Mouse (Mus musculus): ENCODE measurements around the gene Zc3h14. TPM values are rescaled to one million over a fixed set of nuclear protein-coding genes. Genes with fewer than 3 reads are reported as not detected.

Gene Zc3h14
- total RNA-seq, 2 experiments from 2014 or later: 100 to 101 TPM

DNA sequence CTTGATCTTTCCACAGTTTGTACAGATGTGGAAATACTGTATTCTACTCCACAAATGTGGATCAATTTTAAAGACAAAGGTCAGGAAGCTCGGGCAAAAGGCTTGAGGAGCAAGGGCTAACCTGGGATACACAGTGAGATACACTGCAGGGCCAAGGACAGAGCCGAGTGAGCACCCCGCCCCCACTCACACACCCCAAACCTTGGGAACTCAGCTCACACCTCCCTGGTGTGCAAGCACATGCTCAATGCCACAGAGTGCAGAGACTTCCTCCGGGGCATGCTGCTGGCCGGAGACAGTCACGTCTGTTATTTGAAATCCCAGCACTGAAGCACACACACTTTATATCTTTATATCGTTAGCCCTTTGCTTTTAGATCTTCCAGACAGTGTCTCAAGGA, 20.7 kb upstream of the Zc3h14 start:
- H3K4me3 ChIP-seq: no peak overlapping the region
- no peak for DNase-seq (ENCODE audit: low spot score in 2 of 2)
- TF ChIP-seq CTCF (conservative IDR thresholded peaks at IDR 0.05): no peak

DNA sequence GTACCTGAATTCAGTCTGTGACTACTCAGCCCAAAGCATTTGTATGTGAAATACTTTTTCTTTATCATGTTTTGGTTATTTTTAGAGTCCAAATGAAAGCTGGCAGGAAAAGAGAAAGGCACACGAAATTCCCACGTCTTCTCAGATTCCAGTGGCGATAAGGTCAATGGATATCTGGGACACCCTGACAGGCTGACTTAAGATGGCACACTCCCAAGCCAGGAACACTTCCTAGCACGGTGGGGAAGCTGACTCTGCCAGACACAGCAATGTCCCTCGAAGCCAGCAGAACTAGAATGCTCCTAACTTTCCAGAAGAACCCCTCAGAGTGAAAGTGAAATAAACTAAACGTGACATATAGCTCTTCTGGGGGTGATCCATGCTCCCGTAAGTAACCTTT, 19.6 kb upstream of the Zc3h14 start:
- Histone ChIP-seq H3K27ac (no peak overlapping the region), H3K4me3 (no peak overlapping the region)
- DNase-seq (ENCODE audit: low spot score in 2 of 2): no peak
- TF ChIP-seq CTCF (conservative IDR thresholded peaks at IDR 0.05): no peak

More for the DNA sequence above, 20.7 kb upstream of the Zc3h14 start:
- no peak overlapping the region for H3K27ac ChIP-seq

DNA sequence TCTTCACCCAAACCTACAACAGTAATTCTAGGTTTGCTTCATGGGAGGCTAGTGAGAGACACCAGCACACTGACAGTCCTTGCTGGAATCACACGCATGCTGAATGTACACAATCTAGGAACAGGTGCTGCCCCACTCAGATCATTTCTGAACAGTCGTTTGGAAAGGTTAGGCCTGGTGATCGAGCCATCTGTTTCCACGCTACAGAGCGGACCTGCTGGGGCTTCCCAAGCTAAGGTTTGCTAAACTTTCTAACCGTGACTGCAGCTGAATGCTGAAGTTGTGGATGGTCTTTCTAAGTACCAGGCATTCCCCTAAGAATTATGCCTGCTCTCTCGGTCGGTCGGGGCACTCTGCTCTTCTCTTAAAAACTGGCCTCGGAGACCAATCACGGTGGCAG, 16.1 kb upstream of the Zc3h14 start:
- no peak for DNase-seq (ENCODE audit: low spot score in 2 of 2)
- no peak overlapping the region for H3K4me3 ChIP-seq
- TF ChIP-seq CTCF (conservative IDR thresholded peaks at IDR 0.05): no peak
- H3K27ac ChIP-seq: no peak overlapping the region

DNA sequence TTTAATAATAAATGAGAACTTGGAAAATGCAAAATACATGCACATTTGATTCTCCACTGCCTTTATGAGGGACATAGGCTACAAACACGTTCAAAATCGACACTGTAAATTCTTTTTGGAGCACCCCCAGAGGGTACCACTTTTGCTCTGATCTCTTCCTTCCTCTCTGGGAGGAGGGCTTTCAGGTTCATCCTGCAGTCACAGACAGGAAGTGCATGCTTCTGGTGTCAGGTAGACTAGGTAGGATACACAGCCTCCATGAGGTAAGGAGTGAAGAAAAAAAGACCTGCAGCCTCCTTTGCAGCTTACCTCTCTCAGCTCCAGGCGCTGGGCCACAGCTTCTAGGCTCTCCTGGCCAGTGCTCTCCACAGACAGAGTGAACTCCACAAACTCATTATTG, 13.6 kb upstream of the Zc3h14 start:
- no peak for DNase-seq (ENCODE audit: low spot score in 2 of 2)
- peak overlapping the region; percentile 79 for H3K4me3 ChIP-seq
- TF ChIP-seq CTCF (conservative IDR thresholded peaks at IDR 0.05): no peak
- H3K27ac ChIP-seq: peak overlapping the region; percentile 87; the same call in 1 of the 2 replicates

DNA sequence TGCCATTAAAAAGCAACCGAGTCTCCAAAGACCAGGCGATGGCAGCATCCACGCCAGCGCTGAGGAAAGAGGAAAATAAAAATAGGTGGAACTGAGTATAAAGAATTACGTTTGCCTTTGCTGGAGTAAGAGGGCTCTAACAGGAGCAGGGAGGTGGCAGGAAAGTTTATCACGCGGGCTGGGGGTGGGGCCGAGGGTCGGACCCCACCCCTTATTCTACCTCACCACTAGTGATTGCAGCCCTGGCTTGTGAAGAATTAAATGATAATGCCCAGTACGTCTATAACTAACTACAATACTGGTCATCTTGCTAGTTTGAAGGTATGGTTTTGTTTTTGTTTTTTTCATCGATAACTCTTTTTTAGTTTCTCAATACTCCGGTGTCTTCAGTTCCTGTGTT, 13.0 kb upstream of the Zc3h14 start:
- H3K4me3 ChIP-seq: peak overlapping the region; percentile 79
- peak overlapping the region; percentile 87; the same call in 1 of the 2 replicates for H3K27ac ChIP-seq
- no peak for TF ChIP-seq CTCF (conservative IDR thresholded peaks at IDR 0.05)
- no peak for DNase-seq (ENCODE audit: low spot score in 2 of 2)

DNA sequence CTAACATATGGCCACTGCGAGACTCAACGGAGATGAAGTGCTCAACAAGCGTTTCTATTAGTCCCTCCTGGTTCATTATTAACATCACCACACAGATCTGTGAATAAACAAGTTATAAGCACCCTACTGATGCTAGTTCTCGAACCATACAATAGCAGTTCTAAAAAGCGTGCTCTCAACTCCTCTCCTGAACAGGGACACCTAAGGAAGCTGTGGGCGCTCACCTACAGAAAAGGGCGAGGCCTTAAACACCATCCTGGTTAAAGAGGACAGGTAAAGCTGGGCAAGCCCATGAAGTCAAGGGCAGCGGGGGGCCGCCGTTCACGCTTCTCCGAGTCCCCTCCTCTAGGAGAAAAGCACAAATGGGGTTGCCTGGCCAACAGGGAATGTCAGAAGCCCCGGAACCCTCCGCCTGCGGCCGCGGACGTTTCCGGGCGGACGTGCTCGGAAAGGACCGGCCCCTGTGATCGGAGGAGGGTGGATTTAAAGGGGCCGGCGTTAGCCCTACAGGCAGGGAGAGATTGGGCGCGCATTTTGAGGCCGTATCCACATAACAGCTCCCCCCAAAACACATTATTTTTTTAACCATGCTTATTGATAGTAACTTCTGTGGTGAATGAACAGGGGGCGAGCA, 12.4 kb upstream of the Zc3h14 start:
- H3K27ac ChIP-seq: peak overlapping the region; percentile 87

DNA sequence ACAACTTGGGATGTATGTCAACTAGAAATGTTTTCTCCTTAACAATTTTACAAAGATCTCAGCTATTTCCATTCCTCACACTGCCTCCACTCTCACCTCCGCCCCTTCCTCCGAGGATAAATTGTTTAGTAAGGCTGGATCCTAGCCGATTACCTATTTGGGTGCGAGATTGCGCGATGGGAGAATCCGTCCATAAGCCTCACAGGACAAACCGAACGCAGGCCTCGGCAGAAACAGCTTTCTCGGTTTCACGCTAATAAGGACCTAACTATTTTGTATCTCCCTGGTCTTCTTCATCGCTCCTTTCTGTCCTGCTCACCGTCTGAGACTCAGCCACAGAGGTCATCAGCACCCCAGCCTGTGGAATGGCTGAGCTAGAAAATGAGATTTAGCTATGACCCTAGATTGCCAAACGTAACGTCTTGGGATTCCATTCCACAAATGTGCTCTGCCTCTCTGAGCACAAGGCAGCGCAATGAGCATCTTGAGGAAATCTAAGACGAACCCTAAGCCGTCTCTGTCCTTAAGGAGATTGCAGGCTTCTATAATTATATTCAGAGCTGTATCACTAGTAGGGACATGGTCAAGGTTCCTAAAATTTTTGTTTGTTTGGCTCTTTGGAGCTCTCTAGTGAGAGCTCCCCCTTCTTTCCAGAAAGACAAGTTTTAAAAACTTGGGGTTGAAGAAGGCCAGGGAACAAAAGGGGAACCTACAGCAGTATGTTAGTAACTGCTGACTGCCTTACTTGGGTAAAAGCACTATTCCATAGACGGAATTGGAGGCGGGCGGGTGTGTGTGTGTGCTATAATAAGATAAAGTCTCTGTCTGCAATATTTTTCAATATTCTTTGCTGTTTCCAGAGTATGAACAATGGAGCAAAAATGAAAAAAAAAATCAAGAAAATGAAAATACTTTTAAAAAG, 11.6 kb upstream of the Zc3h14 start:
- Histone ChIP-seq H3K4me3 (peak overlapping the region; percentile 79), H3K27ac (peak overlapping the region; percentile 87; the same call in 1 of the 2 replicates)
- no peak for DNase-seq (ENCODE audit: low spot score in 2 of 2)
- no peak for TF ChIP-seq CTCF (conservative IDR thresholded peaks at IDR 0.05)

More for the DNA sequence above, 12.4 kb upstream of the Zc3h14 start:
- DNase-seq (ENCODE audit: low spot score in 2 of 2): peak; percentile 85 to 88
- peak; percentile 36; the same call in 1 of the 2 replicates for TF ChIP-seq CTCF (conservative IDR thresholded peaks at IDR 0.05)
- H3K4me3 ChIP-seq: peak overlapping the region; percentile 79

DNA sequence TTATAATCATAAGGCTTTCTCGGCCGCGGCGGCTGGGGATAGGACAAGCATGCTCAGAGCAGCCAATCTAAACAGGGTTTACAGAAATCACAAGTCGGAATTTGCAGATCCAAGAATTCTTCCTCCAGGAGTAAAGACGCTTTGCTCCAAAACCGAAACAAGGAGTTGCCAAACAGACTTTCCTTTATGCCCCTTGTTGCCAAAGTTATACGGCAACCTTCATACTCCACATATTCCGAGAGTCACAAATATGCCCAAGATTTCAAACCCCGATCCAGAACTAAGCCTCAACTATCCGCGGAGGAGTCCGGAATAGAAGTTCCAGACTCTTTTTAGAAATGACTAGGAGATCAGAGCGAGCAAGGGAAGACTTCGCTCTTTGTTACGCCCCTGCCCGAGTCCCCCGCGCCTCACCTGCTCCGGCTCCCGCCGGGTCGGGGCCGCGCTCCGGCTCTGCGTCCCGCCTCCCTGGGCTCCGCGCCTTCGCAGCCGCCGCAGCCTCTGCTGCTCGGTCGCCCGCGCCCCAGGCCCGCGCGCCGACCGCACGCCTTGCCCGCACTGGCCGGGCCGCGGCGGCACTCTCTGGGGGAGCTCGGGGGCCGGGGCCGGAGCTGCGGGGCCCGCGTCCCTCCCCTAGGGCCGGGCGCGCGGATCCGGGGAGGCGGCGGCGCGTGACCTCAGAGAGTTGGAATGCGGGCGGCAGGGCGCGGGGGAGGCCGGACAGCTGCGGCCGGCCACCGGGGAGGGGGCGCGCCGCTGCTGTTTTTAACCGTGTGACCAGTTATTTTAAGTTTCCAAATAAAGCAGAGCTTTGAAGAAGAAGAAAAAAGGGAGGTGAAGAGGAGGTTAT, 9.6 kb upstream of the Zc3h14 start, which contains the start of gene Ptpn21:
Gene Ptpn21, minus strand, starts transcription at position 455 of the 850 bp plus-strand sequence.
- Histone ChIP-seq H3K27ac (peak within 1 kb of the TSS; percentile 65), H3K4me3 (peak within 1 kb of the TSS; percentile 61)
- no peak for TF ChIP-seq CTCF (conservative IDR thresholded peaks at IDR 0.05)
- DNase-seq (ENCODE audit: low spot score in 2 of 2): peak in 1 of 2 experiments; percentile 25

DNA sequence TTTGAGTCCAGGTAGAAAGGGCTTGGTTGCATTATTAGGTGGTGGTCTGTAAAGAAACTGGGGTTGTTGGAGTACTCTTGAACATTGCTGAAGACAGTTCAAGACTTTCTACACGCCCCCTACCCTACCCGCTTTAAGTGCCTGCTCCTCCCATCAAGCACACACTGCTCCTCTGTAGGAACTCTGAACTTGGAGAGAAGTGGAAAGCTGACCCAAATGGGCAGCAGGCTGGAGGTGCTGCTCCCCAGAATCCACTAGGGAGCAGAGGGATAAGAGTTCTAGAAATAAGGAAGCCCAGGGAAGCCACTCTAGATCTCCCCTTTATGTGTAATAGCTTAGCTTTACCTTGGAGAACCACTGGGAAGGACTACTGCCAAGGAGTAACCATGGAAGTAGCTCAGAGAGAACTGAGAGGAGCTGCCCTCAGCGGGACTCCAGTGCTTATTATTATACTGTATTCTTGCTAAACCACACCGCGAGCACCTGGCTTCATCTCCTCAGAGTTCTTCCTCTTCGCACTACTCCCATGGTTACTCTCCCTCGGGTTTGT, 8.9 kb upstream of the Zc3h14 start:
- no peak for DNase-seq (ENCODE audit: low spot score in 2 of 2)
- peak overlapping the region; percentile 65 for H3K27ac ChIP-seq
- peak overlapping the region; percentile 61 for H3K4me3 ChIP-seq
- TF ChIP-seq CTCF (conservative IDR thresholded peaks at IDR 0.05): no peak

DNA sequence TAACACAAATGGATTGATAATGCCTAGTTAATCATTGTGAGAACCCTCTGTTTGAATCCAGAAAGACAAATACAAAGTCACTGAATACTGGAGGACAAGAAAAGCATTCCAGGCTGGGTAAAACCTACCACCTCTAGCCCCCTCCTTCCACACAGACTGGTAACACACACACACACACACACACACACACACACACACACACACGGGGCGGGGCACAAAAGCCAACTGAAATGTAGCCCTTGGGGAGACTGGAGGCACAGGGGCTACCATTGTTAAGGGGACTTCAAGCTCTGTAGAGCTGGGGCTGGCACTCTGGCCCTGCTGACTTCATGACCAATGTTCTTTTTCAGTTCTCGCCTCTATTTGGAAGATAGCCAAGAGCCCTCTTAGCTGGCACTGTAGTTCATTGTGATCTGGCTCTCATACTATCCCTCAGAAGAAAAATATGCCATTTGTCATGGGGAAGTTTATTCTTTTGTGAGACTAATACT, 5.7 kb upstream of the Zc3h14 start:
- TF ChIP-seq CTCF (conservative IDR thresholded peaks at IDR 0.05): no peak
- no peak overlapping the region for H3K4me3 ChIP-seq
- DNase-seq (ENCODE audit: low spot score in 2 of 2): no peak
- H3K27ac ChIP-seq: no peak overlapping the region

DNA sequence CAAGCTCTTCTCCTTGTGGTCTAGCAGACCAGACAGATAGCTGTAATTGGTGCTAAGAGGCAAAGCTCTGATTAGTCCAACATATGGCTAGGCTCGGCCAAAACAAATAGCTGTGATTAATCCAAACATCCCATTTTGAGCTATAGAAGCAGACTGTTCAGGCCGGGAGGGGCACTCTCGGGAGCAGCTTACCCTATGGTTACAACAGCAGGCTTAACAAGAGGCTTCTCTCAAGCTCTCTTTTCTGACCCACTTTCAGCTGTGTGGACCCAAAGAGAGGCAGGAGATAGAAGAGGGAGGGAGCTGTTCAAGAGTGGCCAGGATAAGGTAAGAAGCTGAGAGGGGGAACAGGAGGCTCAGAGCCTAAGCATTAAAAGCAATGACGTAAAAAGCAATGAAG, 1.1 kb upstream of the Zc3h14 start:
- no peak for DNase-seq (ENCODE audit: low spot score in 2 of 2)
- no peak overlapping the region for H3K4me3 ChIP-seq
- H3K27ac ChIP-seq: no peak overlapping the region
- TF ChIP-seq CTCF (conservative IDR thresholded peaks at IDR 0.05): no peak

DNA sequence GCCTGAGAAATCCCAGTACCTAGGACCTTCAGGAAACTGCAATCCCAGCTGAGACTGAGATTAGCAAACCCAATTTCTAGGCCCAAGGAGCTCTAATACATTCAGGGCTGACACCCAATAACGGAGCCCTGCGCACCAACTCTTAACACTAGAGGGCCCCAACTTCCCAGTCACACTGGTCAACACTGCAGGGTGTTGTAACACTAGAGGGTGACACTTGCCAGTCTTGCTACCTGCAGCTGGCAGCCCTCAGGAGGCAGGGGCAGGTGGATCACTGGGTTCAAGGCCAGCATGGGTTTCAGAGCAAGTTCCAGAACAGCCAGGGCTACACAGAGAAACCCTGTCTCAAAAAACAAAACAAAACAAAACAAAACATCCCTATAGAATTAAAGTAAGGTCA, 633 bp upstream of the Zc3h14 start:
- DNase-seq (ENCODE audit: low spot score in 2 of 2): peak in 1 of 2 experiments; percentile 28
- TF ChIP-seq CTCF (conservative IDR thresholded peaks at IDR 0.05): peak; percentile 47
- Histone ChIP-seq H3K4me3 (no peak overlapping the region), H3K27ac (0 out of 2 replicates have a peak overlapping the region, but pooled peaks have one; percentile 40)

Measured in layer of hippocampus, adult 2 months (tissue).